Mouse (Mus musculus) midbrain, embryonic 11.5 days (tissue): ENCODE data around the gene Prkd3. TPM values are rescaled to one million over a fixed set of nuclear protein-coding genes. Genes with fewer than 3 reads are reported as not detected.

Experiments used
- ATAC-seq: fragments of 200-750 bp; cut with Nextera tagmentation; 2 replicates; pipeline ENCODE4 v1.8.0; 2017; ENCODE audit warnings: moderate TSS enrichment, moderate library complexity; ENCODE audit not compliant: low FRiP score
- DNase-seq: peaks from one replicate; pipeline ENCODE4 v3.0.0; 2015; ENCODE audit warnings: low spot score; ENCODE audit errors: missing footprints
- H3K27ac ChIP-seq: fragments of 300-500 bp; sonication (generic); 2 replicates; pipeline ENCODE4 v1.5.1; 2014; ENCODE audit warnings: low read depth, low read length
- H3K27me3 ChIP-seq: fragments of 300-500 bp; sonication (generic); 2 replicates; pipeline ENCODE4 v1.6.1; 2014; ENCODE audit warnings: mild to moderate bottlenecking, low read length, moderate library complexity, mixed read lengths; ENCODE audit not compliant: control insufficient read depth, insufficient read depth
- H3K36me3 ChIP-seq: fragments of 300-500 bp; sonication (generic); 2 replicates; pipeline ENCODE4 v1.6.1; 2014; ENCODE audit warnings: mild to moderate bottlenecking, low read length, moderate library complexity, mixed read lengths; ENCODE audit not compliant: control insufficient read depth, insufficient read depth
- H3K4me1 ChIP-seq: fragments of 300-500 bp; sonication (generic); 2 replicates; pipeline ENCODE4 v1.6.1; 2014; ENCODE audit warnings: low read length; ENCODE audit not compliant: control insufficient read depth, insufficient read depth
- H3K4me2 ChIP-seq: fragments of 300-500 bp; sonication (generic); 2 replicates; pipeline ENCODE4 v1.6.1; 2014; ENCODE audit warnings: mild to moderate bottlenecking, moderate library complexity
- H3K4me3 ChIP-seq: fragments of 300-500 bp; sonication (generic); 2 replicates; pipeline ENCODE4 v1.5.1; 2014; ENCODE audit warnings: low read depth, low read length
- H3K9ac ChIP-seq: fragments of 300-500 bp; sonication (generic); 2 replicates; pipeline ENCODE4 v1.6.1; 2014; ENCODE audit warnings: low read length
- H3K9me3 ChIP-seq: fragments of 300-500 bp; sonication (generic); 2 replicates; pipeline ENCODE4 v1.6.1; 2016; ENCODE audit warnings: low read length; ENCODE audit not compliant: control insufficient read depth
- WGBS: fragments of 180-500 bp; shearing (Covaris S2); extraction: QIAGEN DNeasy Blood & Tissue Kit; methylation state at CpG from one replicate; pipeline ENCODE4 v1.1.7; 2014; 5-methylcytosine and 5-hydroxymethylcytosine counted together
- polyA plus RNA-seq: library from polyadenylated mRNA; unstranded; fragments of >200 nt; fragmentation: Nextera tagmentation; extraction: Ambion mirVana; gene quantifications from 2 replicates; pipeline ENCODE4 v1.2.1, GENCODE M21; 2014

The Prkd3 gene
- 48.0 and 48.5 TPM in 2 replicates for polyA plus RNA-seq

- DNase-seq (peak; percentile 97), ATAC-seq (peak; percentile 95)
- peaks cover 8% of the 10 kb centered on the region; the same call in 1 of the 2 replicates for H3K4me1 ChIP-seq
- H3K27ac ChIP-seq, result peak within 1 kb of the TSS; percentile 87
- peak within 1 kb of the TSS; percentile 94 for H3K9ac ChIP-seq
- WGBS, result under 1% methylated on average over 55 of the region's 113 CpGs
- peak within 1 kb of the TSS; percentile 82 for H3K4me3 ChIP-seq
- no peaks in the 10 kb centered on the region for H3K36me3 ChIP-seq
- H3K4me2 ChIP-seq, result peak within 1 kb of the TSS; percentile 71
- no peaks in the 10 kb centered on the region; the same call in 1 of the 2 replicates for H3K27me3 ChIP-seq
- H3K9me3 ChIP-seq, result no peaks in the 10 kb centered on the region
Observed at GRCm38 (mm10) chr17:79020208-79020983, at the start of gene Prkd3. Prkd3 (minus strand) TSS chr17:79020816.

- 86% methylated on average over 14 of the region's 14 CpGs for WGBS
- Histone ChIP-seq H3K36me3 (no peaks in the 10 kb centered on the region), H3K4me3 (no peak overlapping the region), H3K4me2 (no peak overlapping the region), H3K4me1 (no peaks in the 10 kb centered on the region), H3K9me3 (no peaks in the 10 kb centered on the region), H3K9ac (no peak overlapping the region), H3K27me3 (no peaks in the 10 kb centered on the region), H3K27ac (no peak overlapping the region)
- no peak for ATAC-seq
- no peak for DNase-seq
Observed at GRCm38 (mm10) chr17:79069766-79070480, 49.3 kb upstream of the Prkd3 start.

GRCm38 (mm10) chr17:79069019-79069418, 48.4 kb upstream of the Prkd3 start:
- Histone ChIP-seq H3K27ac (no peak overlapping the region), H3K27me3 (no peaks in the 10 kb centered on the region), H3K4me2 (no peak overlapping the region), H3K4me3 (no peak overlapping the region), H3K9ac (no peak overlapping the region), H3K9me3 (no peaks in the 10 kb centered on the region), H3K36me3 (no peaks in the 10 kb centered on the region), H3K4me1 (no peaks in the 10 kb centered on the region)
- no peak for DNase-seq
- ATAC-seq, result no peak
- WGBS, result 54% methylated on average over 4 of the region's 4 CpGs

GRCm38 (mm10) chr17:79068581-79068980, 48.0 kb upstream of the Prkd3 start:
- H3K27me3 ChIP-seq, result no peaks in the 10 kb centered on the region
- no peak overlapping the region for H3K4me3 ChIP-seq
- no peak for DNase-seq
- no peaks in the 10 kb centered on the region for H3K36me3 ChIP-seq
- no peak overlapping the region for H3K4me2 ChIP-seq
- 86% methylated on average over 7 of the region's 7 CpGs for WGBS
- H3K27ac ChIP-seq, result no peak overlapping the region
- H3K4me1 ChIP-seq, result no peaks in the 10 kb centered on the region
- no peaks in the 10 kb centered on the region for H3K9me3 ChIP-seq
- H3K9ac ChIP-seq, result no peak overlapping the region
- ATAC-seq, result no peak

- Histone ChIP-seq H3K4me1 (no peaks in the 10 kb centered on the region), H3K4me2 (no peak overlapping the region), H3K9ac (no peak overlapping the region), H3K36me3 (no peaks in the 10 kb centered on the region), H3K27ac (no peak overlapping the region), H3K27me3 (no peaks in the 10 kb centered on the region), H3K4me3 (no peak overlapping the region), H3K9me3 (no peaks in the 10 kb centered on the region)
- no peak for ATAC-seq
- WGBS, result 73% methylated on average over 1 of the region's 1 CpGs
- no peak for DNase-seq
Observed at GRCm38 (mm10) chr17:79064250-79064649, 43.6 kb upstream of the Prkd3 start.

- ATAC-seq, result no peak
- H3K36me3 ChIP-seq, result no peaks in the 10 kb centered on the region
- WGBS, result 82% methylated on average over 5 of the region's 5 CpGs
- H3K9ac ChIP-seq, result no peak overlapping the region
- no peak overlapping the region for H3K4me3 ChIP-seq
- no peak overlapping the region for H3K27ac ChIP-seq
- no peaks in the 10 kb centered on the region for H3K9me3 ChIP-seq
- no peaks in the 10 kb centered on the region for H3K27me3 ChIP-seq
- no peaks in the 10 kb centered on the region for H3K4me1 ChIP-seq
- H3K4me2 ChIP-seq, result no peak overlapping the region
- DNase-seq, result peak; percentile 79
Observed at GRCm38 (mm10) chr17:79060221-79060620, 39.6 kb upstream of the Prkd3 start.

- Histone ChIP-seq H3K27me3 (peaks cover 2% of the 10 kb centered on the region), H3K9me3 (no peaks in the 10 kb centered on the region), H3K4me3 (no peak overlapping the region), H3K36me3 (no peaks in the 10 kb centered on the region), H3K27ac (no peak overlapping the region), H3K9ac (no peak overlapping the region), H3K4me2 (no peak overlapping the region), H3K4me1 (no peaks in the 10 kb centered on the region)
- 83% methylated on average over 6 of the region's 6 CpGs for WGBS
- ATAC-seq, result no peak
- no peak for DNase-seq
Observed at GRCm38 (mm10) chr17:79058271-79058670, 37.7 kb upstream of the Prkd3 start.

GRCm38 (mm10) chr17:79052088-79052812, 31.6 kb upstream of the Prkd3 start:
- H3K36me3 ChIP-seq, result no peaks in the 10 kb centered on the region
- H3K4me1 ChIP-seq, result no peaks in the 10 kb centered on the region
- peak overlapping the region; percentile 55 for H3K4me3 ChIP-seq
- peaks cover 4% of the 10 kb centered on the region for H3K27me3 ChIP-seq
- H3K9ac ChIP-seq, result peak overlapping the region; percentile 59
- H3K9me3 ChIP-seq, result no peaks in the 10 kb centered on the region
- DNase-seq, result peak; percentile 96
- WGBS, result under 1% methylated on average over 45 of the region's 45 CpGs
- H3K4me2 ChIP-seq, result peak overlapping the region; percentile 95
- no peak overlapping the region for H3K27ac ChIP-seq
- peak; percentile 92 for ATAC-seq
